Comparison of ENCODE assay signal across 27 mouse cellular contexts in genomic region chr3:65935153-65935552, GRCm38 (mm10).
"Had no signal": no experiment of that assay in that cellular context is flagged by ENCODE, and none has a peak within 500 bp of the region (broad histone marks: within the 10 kb centered on the region; RNA-seq: fewer than 3 reads in every experiment).

No protein-coding gene starts in this region.

- H3K9ac ChIP-seq: heart, embryonic 13.5 days; heart, embryonic 15.5 days; hindbrain, embryonic 13.5 days; hindbrain, embryonic 15.5 days; intestine, embryonic 15.5 days; kidney, embryonic 15.5 days; limb, embryonic 13.5 days; limb, embryonic 15.5 days; liver, embryonic 13.5 days; liver, embryonic 15.5 days had no signal

- H3K27ac ChIP-seq: heart, adult 2 months; heart, embryonic 13.5 days; heart, embryonic 15.5 days; hindbrain, embryonic 13.5 days; hindbrain, embryonic 15.5 days; hindbrain, postnatal 0 days; intestine, embryonic 15.5 days; kidney, embryonic 15.5 days; kidney, postnatal 0 days; limb, embryonic 13.5 days; limb, embryonic 15.5 days; liver, embryonic 13.5 days; liver, embryonic 15.5 days had no signal

- DNase-seq: gastrocnemius, postnatal 14 days; gastrocnemius, postnatal 36 days; heart, adult 11 months; heart, adult 2 months; heart, postnatal 14 days; heart, postnatal 36 days; kidney, adult 11 months; kidney, adult 2 months; kidney, adult 9 months; kidney, postnatal 14 days; kidney, postnatal 36 days; layer of hippocampus, adult 9-11 months; layer of hippocampus, postnatal 36 days; left cerebral cortex, postnatal 4 days; liver, embryonic 13.5 days had no signal

- H3K9me3 ChIP-seq: heart, embryonic 13.5 days; heart, embryonic 15.5 days; hindbrain, embryonic 13.5 days; hindbrain, embryonic 15.5 days; intestine, embryonic 15.5 days; kidney, embryonic 15.5 days; limb, embryonic 13.5 days; limb, embryonic 15.5 days; liver, embryonic 13.5 days; liver, embryonic 15.5 days had no signal

- H3K36me3 ChIP-seq: heart, embryonic 13.5 days; heart, embryonic 15.5 days; hindbrain, embryonic 13.5 days; hindbrain, embryonic 15.5 days; intestine, embryonic 15.5 days; kidney, embryonic 15.5 days; limb, embryonic 13.5 days; limb, embryonic 15.5 days; liver, embryonic 13.5 days; liver, embryonic 15.5 days had no signal

- H3K4me1 ChIP-seq: heart, embryonic 13.5 days had no signal

- H3K27me3 ChIP-seq: heart, embryonic 13.5 days; heart, embryonic 15.5 days; hindbrain, embryonic 15.5 days; intestine, embryonic 15.5 days; kidney, embryonic 15.5 days; limb, embryonic 13.5 days; limb, embryonic 15.5 days; liver, embryonic 13.5 days; liver, embryonic 15.5 days had no signal

- H3K4me3 ChIP-seq: heart, adult 2 months; heart, embryonic 13.5 days; heart, embryonic 15.5 days; hindbrain, embryonic 13.5 days; hindbrain, embryonic 15.5 days; intestine, embryonic 15.5 days; kidney, embryonic 15.5 days; limb, embryonic 13.5 days; limb, embryonic 15.5 days; liver, embryonic 13.5 days; liver, embryonic 15.5 days had no signal

- ATAC-seq: hindbrain, postnatal 0 days; intestine, embryonic 15.5 days had no signal

- H3K4me2 ChIP-seq: heart, embryonic 11.5 days; heart, embryonic 13.5 days; heart, embryonic 15.5 days; hindbrain, embryonic 13.5 days; hindbrain, embryonic 15.5 days; intestine, embryonic 15.5 days; kidney, embryonic 15.5 days; limb, embryonic 13.5 days; limb, embryonic 15.5 days; liver, embryonic 13.5 days; liver, embryonic 15.5 days had no signal
